Mouse (Mus musculus): ENCODE results near the gene Guf1. TPM values are rescaled to one million over a fixed set of nuclear protein-coding genes. Genes with fewer than 3 reads are reported as not detected.

The Guf1 gene
- total RNA-seq (2022): 10 to 100 TPM; 21.0 to 27.1 (median 23.9) TPM

GRCm38 (mm10) chr5:69556628-69557403, at the start of gene Guf1:
Guf1 (plus strand) TSS chr5:69556923.
- peak; percentile 90 to 95 for DNase-seq (ENCODE audit: low spot score in 2 of 2)

GRCm38 (mm10) chr5:69507045-69507444, 49.7 kb upstream of the Guf1 start:
- no peak for DNase-seq (ENCODE audit: low spot score in 2 of 2)

- no peak for DNase-seq (ENCODE audit: low spot score in 2 of 2)
These were observed 45.1 kb upstream of the Guf1 start for GRCm38 (mm10) chr5:69511631-69512030.

GRCm38 (mm10) chr5:69512203-69512602, 44.5 kb upstream of the Guf1 start:
- DNase-seq (ENCODE audit: low spot score in 2 of 2): no peak

- DNase-seq (ENCODE audit: low spot score in 2 of 2): peak; percentile 16 to 57
These were observed 36.0 kb upstream of the Guf1 start for GRCm38 (mm10) chr5:69520661-69521278.

GRCm38 (mm10) chr5:69522064-69522463, 34.7 kb upstream of the Guf1 start:
- no peak for DNase-seq (ENCODE audit: low spot score in 2 of 2)

GRCm38 (mm10) chr5:69523944-69524343, 32.8 kb upstream of the Guf1 start:
- no peak for DNase-seq (ENCODE audit: low spot score in 2 of 2)

- DNase-seq (ENCODE audit: low spot score in 2 of 2): no peak
These were observed 15.0 kb upstream of the Guf1 start for GRCm38 (mm10) chr5:69541680-69542079.

GRCm38 (mm10) chr5:69542489-69542888, 14.2 kb upstream of the Guf1 start, which contains the start of gene Yipf7:
Yipf7 (minus strand) TSS chr5:69542648.
- DNase-seq (ENCODE audit: low spot score in 2 of 2): no peak

GRCm38 (mm10) chr5:69557404-69557935, 747 bp downstream of the Guf1 start:
- no peak for DNase-seq (ENCODE audit: low spot score in 2 of 2)

GRCm38 (mm10) chr5:69591640-69592461, 35.1 kb downstream of the Guf1 start, which contains the start of gene Gnpda2:
Gnpda2 (minus strand) TSS chr5:69592340.
- DNase-seq (ENCODE audit: low spot score in 2 of 2): peak; percentile 85 to 87

GRCm38 (mm10) chr5:69601027-69601426, 44.3 kb downstream of the Guf1 start:
- DNase-seq (ENCODE audit: low spot score in 2 of 2): no peak

- no peak for DNase-seq (ENCODE audit: low spot score in 2 of 2)
These were observed 56.6 kb downstream of the Guf1 start for GRCm38 (mm10) chr5:69613209-69613796.

GRCm38 (mm10) chr5:69620899-69621298, 64.2 kb downstream of the Guf1 start:
- DNase-seq (ENCODE audit: low spot score in 2 of 2): no peak

Other genes with a start within 250 kb of the Guf1 start
- 1 to 10 TPM; 6.2 to 7.0 (median 6.7) TPM for gene Kctd8, start 215.2 kb upstream of the Guf1 start, total RNA-seq (2022)
- 1 to 10 TPM in 1 of 4 experiments, not detected in 3; 1.3 TPM for gene Yipf7, start 14.3 kb upstream of the Guf1 start, total RNA-seq (2022)
- gene Gnpda2, start 35.4 kb downstream of the Guf1 start, total RNA-seq (2022): 10 to 100 TPM; 16.5 to 22.5 (median 18.6) TPM

Data from layer of hippocampus, adult 8-10 months (tissue).